Mouse (Mus musculus): ENCODE results near the gene Arhgap15. TPM values are rescaled to one million over a fixed set of nuclear protein-coding genes. Genes with fewer than 3 reads are reported as not detected.

The Arhgap15 gene
- total RNA-seq, 2 experiments from 2014 or later: 9.4 to 9.8 TPM

GRCm38 (mm10) chr2:43772640-43773039, 24.0 kb downstream of the Arhgap15 start:
- no peak for DNase-seq (ENCODE audit: extremely low spot score in 1 of 2, low spot score in 1 of 2)

- DNase-seq (ENCODE audit: extremely low spot score in 1 of 2, low spot score in 1 of 2): no peak
Observed at GRCm38 (mm10) chr2:43782157-43782556, 33.5 kb downstream of the Arhgap15 start.

GRCm38 (mm10) chr2:43783759-43784735, 35.4 kb downstream of the Arhgap15 start:
- no peak for DNase-seq (ENCODE audit: extremely low spot score in 1 of 2, low spot score in 1 of 2)

GRCm38 (mm10) chr2:43786101-43786500, 37.5 kb downstream of the Arhgap15 start:
- no peak for DNase-seq (ENCODE audit: extremely low spot score in 1 of 2, low spot score in 1 of 2)

GRCm38 (mm10) chr2:43787141-43787540, 38.5 kb downstream of the Arhgap15 start:
- peak in 1 of 2 experiments; percentile 32 for DNase-seq (ENCODE audit: extremely low spot score in 1 of 2, low spot score in 1 of 2)

- DNase-seq (ENCODE audit: extremely low spot score in 1 of 2, low spot score in 1 of 2): no peak
Observed at GRCm38 (mm10) chr2:43788484-43788883, 39.9 kb downstream of the Arhgap15 start.

GRCm38 (mm10) chr2:43790049-43790693, 41.5 kb downstream of the Arhgap15 start:
- no peak for DNase-seq (ENCODE audit: extremely low spot score in 1 of 2, low spot score in 1 of 2)

GRCm38 (mm10) chr2:43791575-43791974, 43.0 kb downstream of the Arhgap15 start:
- DNase-seq (ENCODE audit: extremely low spot score in 1 of 2, low spot score in 1 of 2): no peak

- no peak for DNase-seq (ENCODE audit: extremely low spot score in 1 of 2, low spot score in 1 of 2)
Observed at GRCm38 (mm10) chr2:43793105-43793504, 44.5 kb downstream of the Arhgap15 start.

GRCm38 (mm10) chr2:43794700-43795099, 46.1 kb downstream of the Arhgap15 start:
- DNase-seq (ENCODE audit: extremely low spot score in 1 of 2, low spot score in 1 of 2): no peak

- no peak for DNase-seq (ENCODE audit: extremely low spot score in 1 of 2, low spot score in 1 of 2)
Observed at GRCm38 (mm10) chr2:43796448-43796847, 47.8 kb downstream of the Arhgap15 start.

GRCm38 (mm10) chr2:43805960-43806744, 57.5 kb downstream of the Arhgap15 start:
- no peak for DNase-seq (ENCODE audit: extremely low spot score in 1 of 2, low spot score in 1 of 2)

GRCm38 (mm10) chr2:43815896-43816787, 67.5 kb downstream of the Arhgap15 start:
- no peak for DNase-seq (ENCODE audit: extremely low spot score in 1 of 2, low spot score in 1 of 2)

- peak; percentile 31 to 56 for DNase-seq (ENCODE audit: extremely low spot score in 1 of 2, low spot score in 1 of 2)
Observed at GRCm38 (mm10) chr2:43816788-43817581, 68.4 kb downstream of the Arhgap15 start.

- DNase-seq (ENCODE audit: extremely low spot score in 1 of 2, low spot score in 1 of 2): no peak
Observed at GRCm38 (mm10) chr2:43835931-43836330, 87.3 kb downstream of the Arhgap15 start.

GRCm38 (mm10) chr2:43841644-43842043, 93.0 kb downstream of the Arhgap15 start:
- DNase-seq (ENCODE audit: extremely low spot score in 1 of 2, low spot score in 1 of 2): peak in 1 of 2 experiments; percentile 22

GRCm38 (mm10) chr2:43851195-43851594, 102.6 kb downstream of the Arhgap15 start:
- DNase-seq (ENCODE audit: extremely low spot score in 1 of 2, low spot score in 1 of 2): peak in 1 of 2 experiments; percentile 8

GRCm38 (mm10) chr2:43862709-43863108, 114.1 kb downstream of the Arhgap15 start:
- DNase-seq (ENCODE audit: extremely low spot score in 1 of 2, low spot score in 1 of 2): no peak

Measured in layer of hippocampus, postnatal 25 days (tissue).